Mouse (Mus musculus) cortical plate, adult 2 months (tissue): ENCODE measurements at regions not wholly inside any gene's neighbourhood (a gene's known extent, or its start where the extent isn't known, plus 50 kb on each side); places are given as distances from the start of the nearest gene placed in this dataset.

Source experiments
- CTCF ChIP-seq: fragments of 200-500 bp; IDR thresholded peaks from 2 replicates; pipeline ENCODE4 v1.5.1; 2011; ENCODE audit warnings: mild to moderate bottlenecking, control low read depth, low read length; ENCODE audit not compliant: insufficient read depth; ENCODE audit errors: extremely low read depth
- POLR2A ChIP-seq: fragments of 200-500 bp; IDR thresholded peaks from 2 replicates; pipeline ENCODE4 v1.6.1; 2011; ENCODE audit warnings: mild to moderate bottlenecking, low read length, control low read depth; ENCODE audit not compliant: insufficient read depth; ENCODE audit errors: extremely low read depth

- TF ChIP-seq CTCF (no peak), POLR2A (no peak)
Observed at GRCm38 (mm10) chr1:146956347-146956746, 461.8 kb downstream of the Brinp3 start.
